Mouse (Mus musculus): ENCODE data around the gene Olfr1009.
"Not testable (repeated sequence)": the region's sequence is repeated elsewhere in the genome, so short reads cannot be mapped to it uniquely, and the experiment has no call there.

Gene Olfr1009

GRCm38 (mm10) chr2:85715119-85715518 lies at the start of gene Olfr1009:
Olfr1009 (plus strand) TSS chr2:85715419.
- DNase-seq (ENCODE audit: low spot score in 2 of 2) = no peak

DNA sequence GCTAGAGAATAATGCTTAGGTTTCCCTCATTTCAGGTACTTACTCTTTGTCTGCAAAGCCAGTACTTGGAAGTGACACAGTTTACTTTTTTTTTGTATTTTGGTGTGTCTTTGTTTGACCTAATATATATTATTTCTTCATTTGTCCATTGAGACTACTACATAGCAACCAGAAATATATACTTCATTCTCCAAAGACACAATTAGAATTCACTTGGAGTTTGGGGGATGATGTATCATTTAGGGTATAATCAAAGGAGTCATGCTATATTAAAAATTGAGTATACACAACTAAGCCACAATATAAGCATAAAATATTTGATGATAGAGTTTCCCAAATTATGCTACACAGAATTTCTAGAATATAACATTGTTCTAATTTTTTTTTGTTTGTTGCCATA lies 36.6 kb upstream of the Olfr1009 start, which contains the start of gene Olfr1006:
Olfr1006 (minus strand) TSS at position 101 of the 400 bp plus-strand sequence.
- no peak for DNase-seq (ENCODE audit: low spot score in 2 of 2)

- DNase-seq (ENCODE audit: low spot score in 2 of 2) = no peak
These were observed 26.1 kb upstream of the Olfr1009 start, which contains the start of gene Olfr1008 for GRCm38 (mm10) chr2:85689131-85689530. Olfr1008 (plus strand) TSS chr2:85689431.

DNA sequence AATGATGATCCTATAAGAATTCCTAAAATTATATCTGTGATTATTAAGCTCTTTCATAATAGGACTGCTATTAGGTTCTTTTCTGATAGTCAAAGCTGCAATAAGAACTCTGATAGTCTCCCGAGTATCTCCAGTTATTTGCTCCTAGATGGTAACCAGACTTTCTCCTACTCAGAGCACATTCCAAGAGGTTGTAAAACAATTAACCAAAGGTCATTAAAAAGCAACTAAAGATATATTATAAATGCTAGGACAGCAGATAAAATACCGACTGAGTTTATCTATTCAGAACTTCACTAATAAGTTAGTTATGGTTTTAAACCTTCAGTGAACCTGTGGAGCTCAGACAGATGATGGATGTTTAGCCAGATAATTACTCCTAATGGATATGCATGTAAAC lies 4.5 kb upstream of the Olfr1009 start:
- DNase-seq (ENCODE audit: low spot score in 2 of 2) = not testable (repeated sequence)

DNA sequence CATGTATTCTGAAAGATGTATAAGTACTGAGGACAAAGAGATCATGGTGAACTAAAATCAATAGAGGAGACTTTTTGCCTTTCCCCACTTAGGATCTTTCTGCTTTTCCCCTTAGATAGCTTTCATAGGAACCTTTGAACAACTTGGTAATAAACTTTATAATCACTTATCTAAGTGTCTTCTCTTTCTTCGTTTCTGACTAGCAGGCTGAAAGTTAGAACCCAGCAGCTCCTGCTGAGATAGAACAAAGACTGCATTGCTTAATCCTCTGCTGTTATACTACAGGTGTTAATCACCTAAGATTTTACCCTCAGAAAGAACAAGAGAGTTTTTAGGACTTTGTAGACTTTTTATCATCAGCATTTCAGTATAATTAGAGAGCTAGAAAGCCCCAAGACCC lies 4.1 kb upstream of the Olfr1009 start:
- no peak for DNase-seq (ENCODE audit: low spot score in 2 of 2)

DNA sequence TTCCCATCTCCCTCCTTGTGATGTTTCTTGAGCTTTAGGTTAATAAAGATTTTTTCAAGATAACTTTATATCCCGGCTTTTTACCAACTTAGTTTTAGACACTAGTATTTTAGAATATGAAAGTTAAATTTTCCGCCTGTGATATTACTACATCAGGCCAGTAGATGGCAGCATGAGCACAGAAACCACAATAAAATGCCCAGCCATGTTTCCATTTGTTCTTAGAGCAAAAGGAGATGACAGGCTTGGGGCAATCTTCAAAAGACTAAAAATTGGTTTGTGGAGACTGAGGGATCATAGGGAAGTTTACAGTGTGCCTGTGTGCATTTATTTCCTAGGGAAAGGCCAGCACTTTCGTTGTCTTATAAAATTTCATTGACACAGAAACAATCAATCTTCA lies 10.6 kb downstream of the Olfr1009 start:
- DNase-seq (ENCODE audit: low spot score in 2 of 2) = no peak

DNA sequence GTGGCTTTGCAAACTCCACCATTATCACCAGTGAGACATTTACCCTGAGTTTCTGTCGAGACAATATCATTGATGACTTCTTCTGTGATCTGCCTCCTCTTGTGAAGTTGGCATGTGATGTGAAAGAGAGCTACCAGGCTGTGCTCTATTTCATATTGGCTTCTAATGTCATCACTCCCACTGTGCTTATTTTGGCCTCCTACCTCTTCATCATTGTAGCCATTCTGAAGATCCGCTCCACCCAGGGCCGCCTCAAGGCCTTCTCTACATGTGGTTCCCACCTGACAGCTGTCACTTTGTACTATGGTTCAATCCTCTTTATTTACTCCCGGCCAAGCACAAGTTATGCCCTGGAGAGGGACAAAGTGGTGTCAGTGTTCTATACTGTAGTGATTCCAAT lies 38.6 kb downstream of the Olfr1009 start:
- no peak for DNase-seq (ENCODE audit: low spot score in 2 of 2)

DNA sequence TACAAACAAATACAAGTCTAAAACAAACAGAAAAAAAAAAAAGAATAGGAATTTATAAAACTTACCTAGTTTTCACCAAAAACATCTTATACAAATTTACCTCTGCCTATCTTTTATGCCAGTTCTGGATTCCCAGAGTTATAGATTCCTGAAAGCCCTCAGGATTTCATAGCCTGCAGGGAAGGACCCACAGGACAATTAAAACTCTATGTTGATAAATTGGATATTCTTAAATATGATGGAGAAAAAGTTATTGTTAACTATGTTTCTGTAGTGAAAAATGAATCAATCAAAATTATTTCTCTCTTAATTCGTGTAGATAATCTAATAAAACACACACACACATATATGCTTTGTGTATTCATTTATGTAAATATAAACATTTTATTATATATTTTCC lies 47.4 kb downstream of the Olfr1009 start, which contains the start of gene Olfr1012:
Olfr1012 (minus strand) TSS at position 101 of the 400 bp plus-strand sequence.
- no peak for DNase-seq (ENCODE audit: low spot score in 2 of 2)

GRCm38 (mm10) chr2:85766798-85767197 lies 51.6 kb downstream of the Olfr1009 start, which contains the start of gene Olfr1013:
Olfr1013 (plus strand) TSS chr2:85767098.
- DNase-seq (ENCODE audit: low spot score in 2 of 2) = no peak

DNA sequence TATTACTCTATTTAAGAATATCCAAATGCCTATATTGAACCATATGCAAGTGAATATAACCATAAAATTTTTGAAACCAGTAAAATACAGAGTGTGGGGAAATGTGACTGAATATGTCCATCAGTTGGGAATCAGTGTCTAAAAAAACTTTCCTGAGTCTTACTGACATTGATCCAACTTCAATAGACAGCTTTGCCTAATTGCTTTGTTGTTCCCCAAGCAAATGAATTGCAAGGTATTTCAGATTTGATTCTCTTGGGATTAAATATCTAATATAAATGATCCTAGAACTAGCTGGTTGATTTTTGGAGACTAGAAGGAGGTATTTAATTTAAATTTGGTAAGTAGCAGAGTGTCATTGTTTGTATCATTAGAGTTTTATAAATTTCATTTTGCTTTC lies 57.2 kb downstream of the Olfr1009 start, which contains the start of gene Olfr1014:
Olfr1014 (plus strand) TSS at position 301 of the 400 bp plus-strand sequence.
- DNase-seq (ENCODE audit: low spot score in 2 of 2) = no peak

Data from natural killer cell, adult 2 months (primary cell).